ENCODE assay signal across 12 mouse cellular contexts in the genomic region with DNA sequence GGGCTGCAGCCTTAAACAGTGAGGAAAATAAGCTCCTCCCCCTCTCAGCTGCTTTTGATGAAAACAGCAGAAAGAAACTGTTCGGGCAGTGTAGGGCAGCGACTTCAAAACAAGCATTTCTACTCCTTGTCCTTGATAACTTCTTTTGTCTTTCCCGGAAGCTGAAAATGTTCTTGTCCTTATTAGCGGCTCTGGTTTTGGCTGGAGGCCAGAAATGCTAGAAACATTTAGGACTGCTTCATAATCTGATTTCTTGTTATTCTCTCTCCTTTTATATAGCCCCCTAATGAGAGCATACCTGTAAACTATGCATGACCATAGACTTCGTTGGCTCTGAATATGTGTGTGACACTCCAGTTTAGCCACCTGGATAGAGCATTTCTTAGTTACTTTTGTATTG.
DNase-seq lines count a peak whose midpoint lies in the region.
"Had no signal": no experiment of that assay in that cellular context is flagged by ENCODE, and none has a peak within 500 bp of the region (broad histone marks: within the 10 kb centered on the region; RNA-seq: fewer than 3 reads in every experiment).

No protein-coding gene starts in this region.

- DNase-seq in heart, adult 11 months = peak; percentile 48
- no peak for DNase-seq in heart, postnatal 36 days
- peak; percentile 41 for DNase-seq in kidney, postnatal 10 days
- no peak for DNase-seq in kidney, adult 8-10 months
- DNase-seq in retina, postnatal 1 day = peak; percentile 36
- no peak for DNase-seq in retina, embryonic 14.5 days (ENCODE audit: low spot score)
- DNase-seq in layer of hippocampus, adult 9-10 months (ENCODE audit: low spot score) = no peak
- DNase-seq: adrenal gland, postnatal 10 days; cerebellum, adult 18-20 months; embryo, embryonic 11 days; forebrain, postnatal 0 days; gastrocnemius, postnatal 14 days had no signal

- intact Hi-C loops in heart, postnatal 36 days (cut with DNase I) = no loop called here

Comparison
In these comparisons a context has a peak if more than half of its experiments do, and no peak if none do; other contexts are left out.
1. DNase-seq: peak in heart, adult 11 months (single experiment), kidney, postnatal 10 days (single experiment) and retina, postnatal 1 day (single experiment); none in heart, postnatal 36 days (0 of 2), kidney, adult 8-10 months (0 of 2), retina, embryonic 14.5 days (single experiment) and layer of hippocampus, adult 9-10 months (single experiment).